Mouse (Mus musculus) forebrain, embryonic 12.5 days (tissue): ENCODE measurements at regions not wholly inside any gene's neighbourhood (a gene's known extent, or its start where the extent isn't known, plus 50 kb on each side); places are given as distances from the start of the nearest gene placed in this dataset.

Source experiments
- ATAC-seq: fragments of 200-750 bp; cut with Nextera tagmentation; 2 replicates; pipeline ENCODE4 v1.8.0; 2017; ENCODE audit warnings: moderate TSS enrichment; ENCODE audit not compliant: low FRiP score
- H3K27ac ChIP-seq: fragments of 300-500 bp; sonication (generic); 2 replicates; pipeline ENCODE4 v1.5.1; 2016; ENCODE audit warnings: mild to moderate bottlenecking
- H3K27me3 ChIP-seq: fragments of 300-500 bp; sonication (generic); 2 replicates; pipeline ENCODE4 v1.6.1; 2016; ENCODE audit warnings: mild to moderate bottlenecking
- H3K36me3 ChIP-seq: fragments of 300-500 bp; sonication (generic); replicated peaks from 2 replicates; pipeline ENCODE4 v1.6.1; 2016; ENCODE audit warnings: mild to moderate bottlenecking
- H3K4me1 ChIP-seq: fragments of 300-500 bp; sonication (generic); 2 replicates; pipeline ENCODE4 v1.6.1; 2016
- H3K4me2 ChIP-seq: fragments of 300-500 bp; sonication (generic); 2 replicates; pipeline ENCODE4 v1.6.1; 2016; ENCODE audit warnings: mild to moderate bottlenecking, moderate library complexity
- H3K4me3 ChIP-seq: fragments of 300-500 bp; sonication (generic); replicated peaks from 2 replicates; pipeline ENCODE4 v1.5.1; 2016; ENCODE audit warnings: mild to moderate bottlenecking
- H3K9ac ChIP-seq: fragments of 300-500 bp; sonication (generic); 2 replicates; pipeline ENCODE4 v1.6.1; 2016; ENCODE audit warnings: mild to moderate bottlenecking
- H3K9me3 ChIP-seq: fragments of 300-500 bp; sonication (generic); 2 replicates; pipeline ENCODE4 v1.6.1; 2016
- WGBS: fragments of 180-500 bp; shearing (Covaris S2); methylation state at CpG from one replicate; pipeline ENCODE4 v1.1.7; 2016; 5-methylcytosine and 5-hydroxymethylcytosine counted together

DNA sequence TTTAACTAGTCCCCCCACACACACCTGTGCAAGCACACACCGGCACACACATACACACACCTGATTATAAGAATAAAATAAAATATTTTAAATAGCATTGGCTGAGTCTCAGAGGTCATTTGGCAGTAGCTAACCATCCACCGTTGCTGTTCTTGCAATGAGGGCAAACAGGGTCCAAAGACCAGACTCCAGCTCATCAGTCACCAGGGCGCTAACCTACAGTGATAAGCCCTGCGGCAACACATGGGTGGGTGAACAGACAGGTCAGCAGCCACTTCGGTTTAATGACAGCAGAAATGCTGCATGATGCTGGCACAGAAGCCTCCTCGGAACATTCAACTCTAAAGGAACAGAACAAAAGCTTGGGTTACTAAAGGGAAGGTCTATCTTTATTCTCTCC is 54.9 kb downstream of the Tas2r134 start:
- no peak for ATAC-seq
- 82% methylated on average over 6 of the region's 6 CpGs for WGBS
- Histone ChIP-seq H3K9me3 (no peaks in the 10 kb centered on the region), H3K4me3 (no peak overlapping the region), H3K4me1 (no peaks in the 10 kb centered on the region), H3K27ac (no peak overlapping the region), H3K9ac (no peak overlapping the region), H3K27me3 (no peaks in the 10 kb centered on the region), H3K4me2 (no peak overlapping the region), H3K36me3 (no peaks in the 10 kb centered on the region)

GRCm38 (mm10) chr2:51682745-51683144 is 55.4 kb downstream of the Tas2r134 start:
- ATAC-seq: no peak
- H3K36me3 ChIP-seq: no peaks in the 10 kb centered on the region
- 91% methylated on average over 4 of the region's 4 CpGs for WGBS
- H3K4me2 ChIP-seq: no peak overlapping the region
- H3K9me3 ChIP-seq: no peaks in the 10 kb centered on the region
- H3K27ac ChIP-seq: no peak overlapping the region
- H3K4me3 ChIP-seq: no peak overlapping the region
- no peak overlapping the region for H3K9ac ChIP-seq
- H3K4me1 ChIP-seq: no peaks in the 10 kb centered on the region
- H3K27me3 ChIP-seq: no peaks in the 10 kb centered on the region

DNA sequence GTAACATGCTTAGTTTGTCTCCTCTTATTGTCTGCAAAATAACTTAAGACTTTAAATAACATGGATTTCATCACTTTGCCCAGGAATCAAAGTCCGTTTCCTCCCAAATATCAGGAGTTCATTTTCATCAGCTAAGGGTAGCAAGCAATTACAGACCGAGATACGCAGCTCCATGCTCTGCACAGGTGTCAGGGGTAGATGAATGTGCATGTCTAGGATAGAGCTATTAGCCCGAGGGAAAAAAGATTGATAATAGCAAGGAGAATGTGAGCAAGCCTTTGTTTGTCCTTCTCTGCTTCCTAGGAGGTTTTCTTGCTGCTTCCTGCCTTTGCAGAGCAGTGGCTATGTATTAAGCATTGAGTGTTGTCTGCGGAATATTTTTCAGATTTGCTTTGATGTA is 77.8 kb downstream of the Tas2r134 start:
- 82% methylated on average over 5 of the region's 5 CpGs for WGBS
- H3K4me1 ChIP-seq: no peaks in the 10 kb centered on the region
- ATAC-seq: no peak
- H3K36me3 ChIP-seq: no peaks in the 10 kb centered on the region
- H3K27me3 ChIP-seq: no peaks in the 10 kb centered on the region
- H3K4me2 ChIP-seq: no peak overlapping the region
- H3K27ac ChIP-seq: no peak overlapping the region
- H3K9ac ChIP-seq: no peak overlapping the region
- H3K9me3 ChIP-seq: no peaks in the 10 kb centered on the region
- H3K4me3 ChIP-seq: no peak overlapping the region

DNA sequence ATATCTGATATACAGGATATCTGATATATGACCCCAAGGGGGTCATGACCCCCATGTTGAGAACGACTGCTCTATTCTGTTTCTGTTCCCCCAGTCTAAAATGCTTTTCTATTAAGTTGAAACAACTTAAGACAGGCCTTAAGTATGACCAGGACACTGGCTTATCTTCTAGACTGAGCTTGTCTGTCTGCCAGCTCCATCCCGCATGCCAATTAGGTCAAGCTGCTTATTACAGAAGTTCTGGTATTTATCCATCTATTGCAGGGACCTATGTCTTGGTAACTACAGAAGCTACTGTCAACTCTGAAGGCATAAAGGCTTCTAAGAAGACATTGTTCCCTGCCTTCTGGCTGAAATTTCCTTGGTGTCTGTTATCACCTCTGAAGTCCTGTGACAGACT is 81.4 kb downstream of the Tas2r134 start:
- WGBS: 79% methylated on average over 2 of the region's 2 CpGs
- no peak overlapping the region for H3K9ac ChIP-seq
- H3K27me3 ChIP-seq: no peaks in the 10 kb centered on the region
- no peak overlapping the region for H3K4me2 ChIP-seq
- H3K36me3 ChIP-seq: no peaks in the 10 kb centered on the region
- no peak for ATAC-seq
- no peaks in the 10 kb centered on the region for H3K9me3 ChIP-seq
- no peaks in the 10 kb centered on the region for H3K4me1 ChIP-seq
- no peak overlapping the region for H3K27ac ChIP-seq
- no peak overlapping the region for H3K4me3 ChIP-seq

DNA sequence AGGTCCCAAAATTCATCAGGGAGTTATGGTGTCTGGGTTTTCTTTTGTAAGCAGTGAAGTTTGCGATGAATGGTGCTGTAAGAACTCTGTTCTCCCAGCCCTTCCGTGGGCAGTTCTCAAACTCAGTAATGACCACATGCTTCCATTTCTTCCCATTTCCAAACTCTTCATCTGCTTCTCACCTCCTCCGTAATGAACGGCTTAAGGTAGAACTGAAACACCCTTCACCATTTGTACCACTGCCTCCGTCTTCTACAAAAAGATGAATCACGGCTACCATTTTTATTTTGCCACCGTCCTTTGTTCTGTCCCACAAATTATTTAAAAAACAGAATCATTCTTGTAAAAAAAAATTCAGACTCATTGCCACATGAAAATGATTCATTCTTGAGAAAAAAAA is 85.3 kb downstream of the Tas2r134 start:
- Histone ChIP-seq H3K27me3 (no peaks in the 10 kb centered on the region), H3K4me3 (no peak overlapping the region), H3K27ac (no peak overlapping the region), H3K4me1 (no peaks in the 10 kb centered on the region), H3K4me2 (no peak overlapping the region), H3K9ac (no peak overlapping the region), H3K36me3 (no peaks in the 10 kb centered on the region), H3K9me3 (no peaks in the 10 kb centered on the region)
- 92% methylated on average over 7 of the region's 7 CpGs for WGBS
- no peak for ATAC-seq

GRCm38 (mm10) chr2:51730805-51731204 is 103.5 kb downstream of the Tas2r134 start:
- Histone ChIP-seq H3K36me3 (no peaks in the 10 kb centered on the region), H3K4me1 (peaks cover 19% of the 10 kb centered on the region), H3K27me3 (no peaks in the 10 kb centered on the region), H3K27ac (no peak overlapping the region), H3K4me2 (no peak overlapping the region), H3K9ac (no peak overlapping the region), H3K9me3 (no peaks in the 10 kb centered on the region), H3K4me3 (no peak overlapping the region)
- ATAC-seq: no peak
- 76% methylated on average over 3 of the region's 3 CpGs for WGBS

GRCm38 (mm10) chr2:51731703-51732102 is 104.4 kb downstream of the Tas2r134 start:
- Histone ChIP-seq H3K9ac (no peak overlapping the region), H3K4me1 (peaks cover 19% of the 10 kb centered on the region), H3K36me3 (no peaks in the 10 kb centered on the region), H3K4me3 (no peak overlapping the region), H3K9me3 (no peaks in the 10 kb centered on the region), H3K27ac (no peak overlapping the region), H3K27me3 (no peaks in the 10 kb centered on the region), H3K4me2 (no peak overlapping the region)
- no peak for ATAC-seq
- WGBS: 47% methylated on average over 4 of the region's 4 CpGs

DNA sequence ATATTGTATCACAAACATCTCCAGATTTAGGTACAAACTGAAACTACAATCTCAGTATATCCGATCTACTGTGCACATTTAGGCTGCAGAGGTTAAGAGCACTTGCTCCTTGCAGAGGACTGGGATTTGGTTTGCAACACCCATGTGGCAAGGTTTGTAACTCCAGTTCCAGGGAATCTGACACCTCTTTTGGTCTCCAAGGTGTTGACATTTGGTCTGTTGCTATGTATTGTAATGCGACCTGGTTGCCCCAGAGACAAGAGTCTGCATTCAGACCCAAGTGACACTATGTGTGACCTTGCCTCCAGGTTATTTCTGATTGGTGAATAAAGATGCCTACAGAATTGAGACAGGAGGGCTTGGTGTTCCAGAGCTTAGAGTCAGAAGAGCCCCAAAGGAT is 105.0 kb downstream of the Tas2r134 start:
- no peak overlapping the region for H3K4me2 ChIP-seq
- H3K27me3 ChIP-seq: no peaks in the 10 kb centered on the region
- H3K9me3 ChIP-seq: no peaks in the 10 kb centered on the region
- ATAC-seq: no peak
- H3K4me1 ChIP-seq: peaks cover 19% of the 10 kb centered on the region
- no peak overlapping the region for H3K9ac ChIP-seq
- 62% methylated on average over 2 of the region's 2 CpGs for WGBS
- H3K4me3 ChIP-seq: no peak overlapping the region
- H3K27ac ChIP-seq: no peak overlapping the region
- H3K36me3 ChIP-seq: no peaks in the 10 kb centered on the region

GRCm38 (mm10) chr2:51733218-51733617 is 105.9 kb downstream of the Tas2r134 start:
- no peaks in the 10 kb centered on the region for H3K27me3 ChIP-seq
- ATAC-seq: no peak

DNA sequence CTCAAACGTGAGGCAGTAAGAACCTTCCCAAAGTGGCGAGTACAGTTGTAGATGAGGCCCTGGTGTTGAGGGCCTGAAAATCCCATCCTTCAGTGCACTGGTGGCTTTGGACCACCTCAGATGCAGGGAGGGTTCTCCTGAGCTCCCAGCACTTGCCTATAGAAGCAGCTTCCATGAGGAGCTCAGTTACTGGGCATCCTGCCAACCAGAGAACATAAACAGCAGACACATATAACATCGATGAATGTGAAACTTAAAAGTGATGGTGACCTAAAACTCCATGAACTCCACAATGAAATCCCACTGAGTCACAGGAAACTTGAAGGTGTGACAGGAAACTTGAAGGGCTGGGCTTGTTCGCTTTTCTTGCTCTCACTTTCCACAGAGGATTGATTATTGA is 109.1 kb downstream of the Tas2r134 start:
- Histone ChIP-seq H3K27ac (no peak overlapping the region), H3K9me3 (no peaks in the 10 kb centered on the region)
- 85% methylated on average over 4 of the region's 4 CpGs for WGBS

More at GRCm38 (mm10) chr2:51733218-51733617, 105.9 kb downstream of the Tas2r134 start:
- no peaks in the 10 kb centered on the region for H3K36me3 ChIP-seq
- WGBS: 34% methylated on average over 3 of the region's 3 CpGs
- H3K4me3 ChIP-seq: no peak overlapping the region
- H3K4me2 ChIP-seq: no peak overlapping the region
- H3K9ac ChIP-seq: no peak overlapping the region
- peaks cover 19% of the 10 kb centered on the region for H3K4me1 ChIP-seq
- H3K27ac ChIP-seq: no peak overlapping the region
- H3K9me3 ChIP-seq: no peaks in the 10 kb centered on the region

GRCm38 (mm10) chr2:51747675-51748319 is 120.5 kb downstream of the Tas2r134 start:
- no peaks in the 10 kb centered on the region for H3K9me3 ChIP-seq
- no peak overlapping the region for H3K27ac ChIP-seq
- ATAC-seq: peak; percentile 39; the same call in 1 of the 2 replicates

More for the DNA sequence above, 109.1 kb downstream of the Tas2r134 start:
- Histone ChIP-seq H3K27me3 (no peaks in the 10 kb centered on the region), H3K36me3 (no peaks in the 10 kb centered on the region), H3K9ac (no peak overlapping the region), H3K4me3 (no peak overlapping the region), H3K4me1 (peaks cover 19% of the 10 kb centered on the region), H3K4me2 (no peak overlapping the region)
- ATAC-seq: no peak

GRCm38 (mm10) chr2:51749247-51749646 is 121.9 kb downstream of the Tas2r134 start:
- Histone ChIP-seq H3K36me3 (no peaks in the 10 kb centered on the region), H3K27ac (no peak overlapping the region), H3K4me3 (no peak overlapping the region), H3K9ac (no peak overlapping the region), H3K9me3 (no peaks in the 10 kb centered on the region), H3K4me1 (peaks cover 23% of the 10 kb centered on the region), H3K27me3 (no peaks in the 10 kb centered on the region), H3K4me2 (no peak overlapping the region)
- 69% methylated on average over 3 of the region's 3 CpGs for WGBS
- no peak for ATAC-seq

More at GRCm38 (mm10) chr2:51747675-51748319, 120.5 kb downstream of the Tas2r134 start:
- Histone ChIP-seq H3K4me1 (peaks cover 10% of the 10 kb centered on the region), H3K9ac (no peak overlapping the region), H3K4me3 (no peak overlapping the region), H3K27me3 (no peaks in the 10 kb centered on the region), H3K36me3 (no peaks in the 10 kb centered on the region), H3K4me2 (no peak overlapping the region)
- WGBS: 78% methylated on average over 7 of the region's 7 CpGs

- Histone ChIP-seq H3K4me2 (peak overlapping the region; percentile 24), H3K27me3 (no peaks in the 10 kb centered on the region), H3K4me1 (peaks cover 18% of the 10 kb centered on the region), H3K9me3 (no peaks in the 10 kb centered on the region), H3K9ac (no peak overlapping the region), H3K4me3 (no peak overlapping the region), H3K36me3 (no peaks in the 10 kb centered on the region), H3K27ac (peak overlapping the region; percentile 69)
- 34% methylated on average over 12 of the region's 12 CpGs for WGBS
- ATAC-seq: peak; percentile 87
These were observed 125.7 kb downstream of the Tas2r134 start for GRCm38 (mm10) chr2:51752941-51753564.
